Mouse (Mus musculus): ENCODE data around the gene Grk2.

Grk2 gene

DNA sequence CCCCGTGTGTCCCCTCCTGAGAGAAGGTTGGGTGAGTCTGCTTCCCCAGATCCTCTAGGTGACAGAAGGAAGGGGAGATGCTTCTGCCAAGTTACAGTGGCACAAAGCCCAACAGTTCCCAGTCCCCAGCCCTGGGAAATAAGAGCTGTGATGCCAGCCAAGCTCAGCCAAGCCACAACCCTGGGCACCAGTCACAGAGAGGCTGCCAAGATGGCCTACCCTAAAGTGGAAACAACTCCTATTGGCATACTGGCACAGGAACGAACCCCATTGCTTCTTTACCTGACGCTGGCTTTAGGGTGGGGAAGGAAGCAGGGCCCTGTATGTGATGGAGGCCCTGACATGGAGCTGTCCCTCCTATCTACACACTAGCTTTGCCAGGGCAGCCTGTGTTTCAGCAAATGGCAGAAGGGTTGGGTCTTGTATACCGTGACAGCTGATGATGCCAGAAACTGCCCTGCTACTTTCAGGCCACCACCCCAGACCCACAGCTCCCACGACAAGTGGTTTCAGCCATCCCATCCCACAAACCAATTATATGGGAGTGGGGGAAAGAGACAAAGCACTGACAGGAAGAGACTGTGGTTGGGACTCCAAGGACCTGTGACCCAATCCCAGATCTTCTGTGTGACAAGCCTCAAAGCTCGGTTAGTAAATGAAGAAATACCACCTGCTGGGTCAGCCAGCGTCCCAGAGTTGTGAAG, 2.9 kb downstream of the Grk2 start:
- DNase-seq, result peak; percentile 92

DNA sequence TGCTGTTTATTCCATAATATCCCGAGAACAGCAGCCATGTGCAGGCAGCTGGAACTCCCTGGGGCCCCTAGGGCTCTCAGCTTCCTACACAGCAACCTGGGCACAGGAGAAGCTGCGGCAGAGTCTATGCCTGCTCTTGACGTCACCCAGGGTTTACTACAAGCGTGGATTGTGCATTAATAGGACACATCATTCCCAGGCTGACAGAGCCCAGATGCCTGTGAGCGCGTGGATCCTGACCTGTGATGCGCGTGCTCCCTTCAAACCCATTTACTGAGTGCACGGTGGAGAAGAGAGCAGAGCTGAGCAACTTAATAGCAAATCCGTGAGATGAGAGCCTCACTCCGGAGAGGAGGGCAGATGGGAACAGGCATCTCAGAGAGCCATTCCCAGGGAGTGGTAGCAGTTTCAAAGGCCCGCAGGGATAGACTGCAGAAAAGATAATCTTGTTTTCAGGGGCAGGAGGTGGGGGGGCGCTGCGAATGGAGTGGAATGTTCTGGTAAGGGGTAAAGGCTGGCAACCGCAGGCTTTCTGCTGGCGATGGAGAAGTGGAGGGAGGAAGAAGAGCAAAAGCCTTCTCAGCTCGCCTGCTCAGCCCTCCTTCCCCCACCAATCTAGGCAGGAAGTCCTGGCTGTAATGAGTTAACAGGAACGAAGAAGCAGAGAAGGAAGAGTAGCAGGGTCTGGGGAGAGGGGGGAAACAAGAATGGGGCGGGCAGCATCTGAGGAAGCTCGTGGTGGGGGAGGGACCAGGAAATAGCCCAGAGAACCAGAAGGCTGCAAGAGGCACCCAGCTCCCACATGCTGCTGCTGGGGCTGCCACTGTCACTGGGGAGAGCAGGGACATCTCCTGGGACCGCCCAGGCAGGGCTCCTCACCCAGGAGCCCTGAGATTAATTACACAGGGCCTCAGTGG, 4.0 kb downstream of the Grk2 start:
- no peak for DNase-seq

DNA sequence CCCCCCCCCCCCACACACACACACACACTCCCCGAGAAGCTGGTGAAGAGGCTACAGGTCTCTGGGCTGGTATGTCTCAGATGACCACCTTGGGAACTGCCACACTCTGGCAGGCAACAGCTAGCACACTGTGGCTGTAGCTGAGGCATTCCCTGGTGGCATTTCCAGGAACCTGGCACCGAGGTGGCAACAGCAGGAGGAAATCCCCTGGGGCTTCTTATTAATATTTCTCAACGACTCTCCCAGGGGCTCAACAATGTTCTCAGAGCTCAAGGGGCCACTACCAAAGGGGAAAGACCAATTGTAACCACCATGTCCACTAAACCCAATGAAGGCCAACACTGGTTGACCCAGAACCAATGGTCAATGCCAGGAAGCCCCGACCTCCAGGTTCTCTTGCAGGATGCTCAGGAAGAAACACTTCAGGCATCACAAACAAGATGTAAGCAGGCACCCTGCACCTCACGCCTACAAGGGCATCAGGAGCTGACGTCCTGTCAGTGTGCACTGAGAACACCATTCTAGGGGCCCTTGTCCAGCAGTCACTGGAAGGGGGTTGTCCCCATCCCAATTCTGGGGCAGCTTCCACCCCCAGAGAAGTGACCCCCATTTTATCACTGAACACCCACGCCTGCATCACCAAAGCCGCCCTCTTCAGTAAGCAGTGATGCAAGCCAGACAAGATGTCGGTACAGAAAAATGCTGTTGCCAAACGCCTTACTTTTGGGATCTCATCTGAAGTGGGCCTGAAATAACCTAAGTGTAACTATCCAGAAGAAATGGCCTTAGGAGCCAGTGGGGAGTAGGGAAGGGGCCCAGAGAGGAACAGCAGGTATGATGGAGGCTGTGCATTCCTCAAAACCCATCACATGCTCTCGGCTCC, 4.9 kb downstream of the Grk2 start:
- DNase-seq, result no peak

DNA sequence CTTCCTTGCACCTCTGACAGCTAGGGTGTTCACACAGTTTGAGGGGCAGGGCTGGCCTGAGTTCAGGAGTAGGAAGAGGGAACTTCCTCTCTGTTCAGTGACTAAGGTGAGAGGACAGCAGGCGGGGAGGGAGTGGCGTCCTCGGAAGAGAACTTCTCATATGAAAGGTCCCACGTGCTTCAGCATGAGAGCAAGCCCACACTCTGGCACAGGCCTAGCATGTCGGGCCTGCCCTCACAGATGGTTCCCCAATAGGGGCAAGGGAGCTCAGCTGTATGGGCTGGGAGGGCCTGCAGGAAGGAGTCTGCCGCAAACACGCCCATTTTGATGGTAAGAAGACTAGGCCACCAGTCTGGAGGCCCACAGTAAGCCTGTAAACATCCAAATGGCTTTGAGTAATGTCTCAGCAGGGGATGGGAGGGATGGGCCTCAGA, 5.7 kb downstream of the Grk2 start:
- DNase-seq, result no peak

DNA sequence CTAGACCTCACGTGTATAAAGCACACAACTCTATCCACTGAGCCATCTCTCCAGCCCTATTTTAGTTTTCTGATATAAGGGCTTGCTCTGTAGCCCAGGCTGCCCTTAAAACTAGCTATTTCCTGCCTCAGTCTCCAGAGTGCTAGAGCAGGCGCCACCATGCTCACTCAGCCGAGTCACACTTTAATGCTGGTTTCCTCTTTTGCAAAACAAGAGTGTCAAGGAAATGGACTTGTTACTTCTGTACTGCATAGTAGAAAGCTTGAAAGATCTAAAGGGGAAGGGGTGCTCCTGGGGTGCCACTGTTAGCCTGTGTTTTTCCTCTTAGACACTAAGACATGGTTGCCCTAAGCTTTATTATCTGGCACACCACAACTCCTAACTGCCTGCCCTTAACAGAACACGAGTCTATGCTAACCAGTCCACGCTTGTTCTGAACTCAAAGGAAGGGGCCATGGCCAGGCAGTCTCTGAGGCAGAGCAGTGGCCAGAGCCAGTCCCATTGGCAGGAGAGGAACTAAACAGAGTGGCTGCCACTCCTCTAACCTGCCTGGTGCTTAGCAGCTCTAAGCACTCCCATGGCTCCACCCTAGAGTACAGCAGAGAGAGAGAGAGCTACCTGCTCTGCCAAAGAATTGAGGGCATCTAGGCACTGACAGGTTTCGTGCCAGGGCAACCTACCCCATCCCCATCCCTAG, 6.3 kb downstream of the Grk2 start:
- no peak for DNase-seq

DNA sequence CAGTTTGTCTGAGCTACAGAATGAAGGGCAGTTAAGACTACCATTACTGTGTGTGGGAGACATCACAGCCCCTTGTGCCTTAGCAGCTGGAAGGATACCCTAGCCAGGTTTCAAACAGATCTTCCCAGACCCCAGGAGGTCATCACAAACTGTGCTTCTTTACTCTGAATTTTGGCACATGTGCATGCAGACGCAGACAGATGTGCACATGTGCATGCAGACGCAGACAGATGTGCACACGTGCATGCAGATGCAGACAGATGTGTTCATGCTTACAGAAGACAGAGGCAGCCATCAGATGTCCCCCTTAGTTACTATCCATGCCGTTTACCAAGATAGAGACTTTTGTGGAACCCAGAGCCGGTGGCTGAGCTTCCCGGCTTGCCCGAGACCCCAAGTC, 6.9 kb downstream of the Grk2 start:
- DNase-seq, result no peak

DNA sequence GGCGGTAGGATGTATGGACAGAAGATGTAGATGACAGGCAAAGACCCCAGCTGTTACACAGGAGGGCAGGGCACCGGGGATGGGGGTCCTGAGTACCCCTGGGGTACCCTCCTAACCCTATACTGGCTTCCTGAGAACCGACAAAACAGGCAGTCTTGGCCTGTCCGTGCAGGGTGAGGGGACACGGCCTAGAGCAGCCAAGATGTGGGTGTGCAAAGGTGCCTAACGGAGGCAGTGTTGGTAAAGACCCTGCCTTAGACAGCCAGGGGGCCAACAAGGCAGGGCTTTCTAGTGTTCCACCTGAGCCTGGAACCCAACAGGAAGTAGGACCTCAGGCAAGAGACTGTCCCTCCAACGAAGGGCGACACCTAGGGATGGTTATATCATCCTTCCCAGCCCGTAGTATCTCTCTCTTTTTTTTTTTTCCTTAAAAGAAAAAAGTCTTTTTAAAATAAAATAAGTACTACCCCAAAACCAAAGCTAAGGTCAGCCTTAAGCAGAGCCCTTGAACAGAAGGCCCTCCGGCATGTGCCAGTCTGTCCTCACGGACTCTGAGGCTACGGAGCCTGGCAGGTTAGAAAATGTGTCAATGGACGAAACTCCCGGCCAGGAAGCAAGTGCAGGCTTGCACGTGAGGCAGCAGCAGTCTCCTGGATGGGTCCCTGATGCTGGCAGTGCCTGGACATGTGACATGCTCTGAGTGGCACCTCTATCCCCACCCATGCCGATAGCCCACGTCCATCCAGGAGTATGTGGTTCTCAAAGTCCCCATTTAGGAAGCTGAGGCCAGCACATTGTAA, 7.5 kb downstream of the Grk2 start:
- DNase-seq, result no peak

DNA sequence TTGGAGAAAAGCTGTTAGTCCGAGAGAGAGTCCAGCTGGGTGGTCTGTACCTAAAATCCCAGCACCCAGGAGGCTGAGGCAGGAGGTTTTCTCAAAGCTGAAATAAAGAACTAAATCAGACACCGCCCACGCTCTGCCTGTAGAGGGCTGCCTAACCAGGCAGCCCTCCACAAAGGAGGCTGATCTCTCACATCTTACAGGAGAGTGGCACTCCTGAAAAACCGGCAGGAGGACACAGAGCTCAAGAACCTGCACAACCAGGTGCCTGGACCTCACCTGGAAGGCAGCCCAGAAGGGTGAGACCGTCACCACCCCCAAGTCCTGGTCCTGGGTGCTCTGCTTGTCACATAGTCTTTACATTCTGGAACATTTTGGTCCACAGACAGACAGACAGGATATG, 8.2 kb downstream of the Grk2 start:
- no peak for DNase-seq

DNA sequence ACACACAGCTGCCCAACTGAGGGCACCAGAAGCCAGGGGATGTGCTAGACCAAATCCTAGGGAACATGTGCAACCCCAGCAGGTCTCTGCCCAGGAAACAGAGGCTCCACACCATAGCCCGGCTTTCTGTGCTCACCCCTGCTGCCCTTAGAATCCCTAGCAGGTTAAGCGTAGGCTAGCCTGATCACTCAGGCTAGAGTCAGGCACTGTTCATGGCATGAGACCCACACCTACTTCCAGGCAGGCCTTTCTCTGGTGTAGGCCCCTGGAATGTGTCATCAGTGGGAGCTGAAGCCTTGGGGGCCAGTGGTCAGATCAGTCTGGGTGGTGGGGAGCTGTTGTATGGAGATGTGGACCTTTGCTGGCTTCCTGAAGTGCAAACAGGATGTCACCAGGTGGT, 9.4 kb downstream of the Grk2 start:
- DNase-seq, result no peak

DNA sequence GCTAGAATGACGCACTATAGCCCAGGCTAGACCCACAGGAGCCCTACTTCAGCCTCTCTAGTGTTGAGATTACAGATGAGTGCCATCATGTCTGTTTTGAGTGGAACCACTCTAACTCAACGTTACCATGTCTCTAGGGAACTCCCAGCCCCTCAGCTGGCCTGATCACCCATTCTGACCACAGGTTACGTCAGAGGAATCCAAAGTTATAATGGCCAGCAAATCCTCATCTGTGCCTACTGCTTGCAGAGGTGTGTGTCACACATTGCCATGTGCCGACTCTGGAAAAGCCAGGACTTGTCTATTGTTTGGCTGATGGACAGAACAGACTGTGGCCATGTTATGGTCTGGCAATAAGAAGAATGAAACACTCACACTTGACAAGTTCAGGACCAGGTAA, 10.6 kb downstream of the Grk2 start:
- no peak for DNase-seq

DNA sequence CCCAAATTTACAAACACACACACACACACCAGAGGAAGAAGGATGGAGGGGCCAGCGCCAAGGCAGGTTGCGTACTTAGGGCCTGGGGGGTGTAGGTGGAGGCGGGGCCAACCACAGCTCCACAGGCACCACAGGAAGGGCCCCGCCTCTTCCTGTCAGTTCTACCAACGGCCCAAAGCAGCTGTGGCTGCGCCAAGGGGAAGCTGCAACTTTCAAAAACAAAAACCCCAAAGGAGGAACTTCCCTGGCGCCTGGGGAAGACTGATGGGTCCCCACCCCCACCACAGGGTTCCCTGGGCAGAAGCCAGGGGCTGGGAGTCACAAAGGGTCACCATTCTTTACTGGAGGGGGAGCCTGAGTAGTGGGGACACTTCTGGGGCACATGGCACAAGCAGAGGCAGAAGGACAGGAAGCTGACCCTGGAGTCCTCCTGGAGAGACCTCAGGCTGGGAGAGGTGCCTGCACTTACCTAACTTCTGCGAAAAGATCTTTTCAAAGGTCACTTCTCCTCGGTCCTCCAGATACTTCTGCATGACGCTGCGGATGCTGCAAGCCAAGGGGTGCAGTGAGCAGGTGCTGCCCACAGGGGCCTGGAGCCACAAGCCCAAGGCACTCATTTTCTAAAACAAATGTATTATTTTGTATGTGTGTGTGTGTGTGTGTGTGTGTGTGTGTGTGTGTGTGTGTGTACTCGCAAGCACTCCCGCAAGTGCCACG, 11.5 kb downstream of the Grk2 start:
- no peak for DNase-seq

DNA sequence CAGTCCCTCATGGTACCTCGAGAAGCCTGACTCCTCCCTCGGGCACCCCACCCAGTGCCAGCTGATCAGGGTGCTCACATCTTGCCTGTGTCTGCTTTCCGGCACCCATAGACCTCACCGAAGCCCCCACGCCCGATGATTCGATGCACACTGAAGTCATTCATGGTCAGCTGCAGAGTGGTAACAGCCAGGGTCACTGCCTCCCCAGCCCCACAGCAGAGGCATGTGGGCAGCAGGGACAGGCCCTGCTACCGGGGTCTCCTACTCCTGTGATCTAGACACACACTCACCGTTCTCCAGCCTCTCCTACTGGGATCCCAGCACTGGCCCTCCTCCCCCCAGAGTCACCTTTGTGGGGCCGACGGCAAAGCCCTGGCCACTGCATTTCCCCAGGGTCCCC, 14.9 kb downstream of the Grk2 start:
- DNase-seq, result no peak

DNA sequence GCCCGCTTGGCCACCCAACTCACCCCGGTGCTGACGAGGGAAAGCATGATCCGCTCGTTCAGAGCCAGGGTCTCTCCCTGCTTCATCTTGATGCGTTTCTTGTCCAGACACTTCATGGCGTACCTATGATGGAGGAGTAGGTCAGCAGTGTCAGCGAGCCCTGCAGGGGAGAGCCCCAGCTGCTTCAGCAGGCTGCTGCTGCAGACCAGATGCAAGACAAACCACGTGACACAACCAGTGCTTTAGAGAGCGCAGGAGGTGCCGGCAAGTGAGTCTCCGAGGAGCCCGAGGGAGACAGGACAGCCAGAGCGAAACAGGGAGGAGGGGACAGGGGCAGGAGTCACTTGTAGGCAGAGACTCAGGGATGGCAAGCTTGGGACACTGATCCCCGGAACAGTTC, 15.3 kb downstream of the Grk2 start:
- DNase-seq, result no peak

DNA sequence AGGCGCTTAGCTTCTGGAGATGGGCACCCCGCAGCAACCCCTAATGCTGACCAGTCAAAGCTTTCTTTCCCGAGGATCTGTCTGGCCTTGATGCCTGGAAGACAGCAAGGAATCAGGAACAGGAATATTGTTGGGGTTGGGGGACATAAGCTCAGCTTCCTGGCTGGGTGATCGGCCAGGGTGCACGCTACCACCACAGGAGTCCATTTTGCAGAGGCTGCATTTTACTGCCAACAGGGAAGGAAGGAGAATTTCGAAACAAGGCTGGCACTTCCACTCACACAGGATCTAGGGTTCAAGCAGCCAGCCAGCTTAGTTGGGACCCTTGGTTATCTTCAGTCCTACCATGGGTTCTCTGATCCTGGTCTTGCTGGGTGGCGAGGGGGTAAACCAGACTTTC, 22.4 kb downstream of the Grk2 start:
- DNase-seq, result no peak

DNA sequence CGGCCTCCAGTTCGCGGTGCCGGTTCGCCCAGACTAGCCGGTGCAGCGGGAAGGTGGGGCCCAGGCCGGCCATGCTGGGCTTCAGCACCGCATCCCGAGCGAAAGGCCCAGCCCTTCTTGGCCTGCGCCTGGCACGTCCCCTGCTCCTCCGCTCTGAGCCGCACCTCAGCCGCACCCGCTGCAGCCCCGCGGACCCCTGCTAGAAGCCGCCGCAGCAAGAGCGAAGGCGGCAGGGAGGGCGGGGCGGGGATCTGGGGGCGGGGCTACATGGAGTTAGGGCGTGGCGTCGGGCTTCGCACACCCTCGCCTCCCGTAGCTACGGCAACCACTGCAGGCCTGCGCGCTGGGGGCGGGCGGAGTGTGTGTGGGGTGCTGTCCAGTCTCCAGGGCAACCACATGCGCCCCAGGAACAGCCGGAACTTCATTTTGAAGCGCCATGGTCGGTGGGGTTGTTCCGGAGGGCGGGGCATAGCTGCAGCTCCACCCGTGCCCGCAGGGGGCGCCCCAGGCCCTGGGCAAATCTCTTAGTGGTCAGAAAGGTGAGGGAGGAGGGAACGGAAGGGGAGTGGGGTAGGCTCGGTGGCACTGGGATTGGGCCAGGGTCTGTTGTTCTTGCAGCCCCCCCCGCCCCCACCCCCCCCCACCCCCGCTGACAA, 23.0 kb downstream of the Grk2 start, which contains the start of gene Ankrd13d:
Gene Ankrd13d (minus strand): TSS at position 240 of the 656 bp plus-strand sequence.
- peak; percentile 84 for DNase-seq

DNA sequence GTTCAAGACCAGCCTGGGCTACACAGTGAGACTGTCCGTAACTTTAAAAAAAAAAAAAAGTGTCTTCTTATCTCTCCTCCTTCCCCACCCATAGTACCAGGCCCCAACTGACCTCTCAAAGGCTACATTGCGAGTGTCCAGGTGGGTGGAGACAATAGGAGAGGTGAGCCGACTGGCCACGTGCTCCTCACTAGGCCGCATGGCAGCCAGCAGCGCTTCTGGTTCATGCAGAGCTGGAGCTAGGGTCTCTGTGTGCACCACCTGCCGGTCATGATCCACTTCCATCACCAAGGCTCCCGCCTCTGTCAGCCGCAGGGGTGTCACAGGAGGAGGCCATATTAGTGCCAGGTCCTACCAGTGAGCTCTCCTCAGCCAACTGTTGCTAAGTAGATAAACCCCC, 25.6 kb downstream of the Grk2 start:
- DNase-seq, result no peak

DNA sequence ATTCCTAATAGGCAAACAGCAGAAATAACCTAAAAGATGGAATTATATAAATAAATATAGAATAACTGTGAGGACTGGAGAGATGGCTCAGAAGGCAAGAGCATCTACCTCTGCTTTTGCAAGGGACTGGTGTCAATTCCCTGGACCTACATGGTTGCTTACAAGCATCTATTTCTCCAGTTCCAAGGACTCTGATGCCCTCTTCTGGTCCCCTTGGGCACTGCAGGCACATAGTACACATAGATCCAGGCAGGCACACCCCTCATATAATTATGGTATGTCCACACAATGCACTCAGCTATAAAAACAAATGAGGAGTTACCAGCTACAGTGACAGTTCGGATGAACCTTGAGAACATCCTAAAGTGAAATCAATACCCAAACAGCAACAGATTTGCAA, 26.5 kb downstream of the Grk2 start:
- no peak for DNase-seq

DNA sequence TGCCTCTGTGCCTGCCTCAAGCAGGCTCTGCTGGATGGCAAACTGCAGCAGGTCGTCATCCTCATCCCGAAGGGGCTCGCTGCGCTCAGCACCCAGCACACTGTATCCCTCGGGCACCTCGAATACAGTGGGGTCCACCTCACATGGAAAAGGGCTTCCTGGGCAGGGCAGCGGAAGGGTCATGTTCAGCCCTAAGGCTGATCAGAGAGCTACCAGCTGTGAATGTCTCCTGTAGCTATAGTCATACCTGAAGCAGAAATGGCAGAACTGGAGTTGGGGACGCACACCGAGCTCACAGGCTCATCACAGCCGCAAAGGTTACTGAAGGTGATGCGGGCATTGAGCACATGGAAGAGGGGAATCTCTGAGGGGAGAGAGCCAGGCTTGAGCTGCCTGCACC, 35.0 kb downstream of the Grk2 start:
- DNase-seq, result no peak

DNA sequence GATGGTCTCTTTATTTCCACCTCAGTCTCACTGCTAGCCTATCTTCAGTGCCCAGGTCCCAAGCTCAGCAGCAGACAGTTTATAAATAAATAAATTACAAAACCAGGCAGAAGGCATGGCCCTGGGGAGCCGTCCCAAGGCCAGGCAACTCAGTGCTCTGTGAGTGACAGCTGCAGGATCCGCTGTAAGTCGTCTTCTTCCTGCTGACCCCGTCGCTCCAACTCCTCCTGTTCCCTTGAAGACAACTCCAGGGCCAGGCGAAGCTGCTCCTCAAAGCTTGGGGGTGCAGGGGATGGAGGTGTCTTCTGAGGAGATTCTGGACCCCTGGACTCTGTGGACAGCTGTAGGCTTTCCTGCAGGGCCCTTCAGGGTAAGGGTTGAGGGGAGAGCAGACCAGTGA, 35.8 kb downstream of the Grk2 start:
- peak; percentile 24 for DNase-seq

DNA sequence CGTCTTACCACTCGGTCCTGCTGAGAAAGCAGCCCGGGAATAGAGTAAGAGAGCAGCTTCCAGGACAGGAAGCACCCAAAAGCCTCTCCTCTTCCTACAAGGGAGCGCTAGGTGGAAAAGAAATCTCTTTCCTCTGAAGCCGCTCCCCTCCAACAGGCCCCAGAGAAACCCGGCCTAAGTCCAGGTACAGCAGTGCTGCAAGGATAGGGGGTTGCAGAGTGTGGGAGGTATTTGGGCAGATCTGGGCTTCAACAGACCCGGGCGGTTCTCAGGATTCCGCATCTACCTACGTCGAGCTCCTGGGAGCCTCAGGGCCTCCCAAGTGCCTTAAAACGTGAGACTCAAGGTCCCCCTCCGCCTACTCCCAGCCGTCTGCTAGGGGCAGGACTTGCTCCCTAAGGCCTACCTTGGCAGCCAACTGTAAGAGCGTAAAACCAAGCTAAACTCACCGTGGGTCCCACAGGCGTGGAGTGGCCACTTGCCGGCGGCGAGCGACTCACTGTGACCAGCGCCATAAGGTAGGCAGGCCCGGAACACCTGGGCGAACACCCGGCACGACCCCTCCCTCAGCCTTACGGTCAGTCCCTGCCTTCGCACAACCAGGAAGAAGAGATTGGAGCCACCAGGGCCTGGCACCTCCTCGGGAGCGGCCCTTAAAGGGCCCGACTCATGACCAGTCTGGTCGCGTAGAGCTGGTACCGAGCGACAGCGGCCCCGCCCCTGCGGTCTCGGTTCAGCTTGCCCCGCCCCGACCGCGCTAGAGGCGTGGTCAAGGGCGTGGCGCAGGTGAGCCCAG, 37.3 kb downstream of the Grk2 start, which contains the start of gene Ssh3:
Gene Ssh3 (minus strand): TSS at position 615 of the 796 bp plus-strand sequence.
- DNase-seq, result peak; percentile 80

All from cerebellum, adult 8-10 months (tissue).